Mouse (Mus musculus) cerebellum, postnatal 10 days (tissue): Measurements from ENCODE around the gene Rps25.

Experiments
- DNase-seq, 2 experiments: peaks; one replicate each; pipeline ENCODE4 v3.0.0; 2021; ENCODE audit warnings: mixed read lengths in 2 of 2

Gene Rps25

DNA sequence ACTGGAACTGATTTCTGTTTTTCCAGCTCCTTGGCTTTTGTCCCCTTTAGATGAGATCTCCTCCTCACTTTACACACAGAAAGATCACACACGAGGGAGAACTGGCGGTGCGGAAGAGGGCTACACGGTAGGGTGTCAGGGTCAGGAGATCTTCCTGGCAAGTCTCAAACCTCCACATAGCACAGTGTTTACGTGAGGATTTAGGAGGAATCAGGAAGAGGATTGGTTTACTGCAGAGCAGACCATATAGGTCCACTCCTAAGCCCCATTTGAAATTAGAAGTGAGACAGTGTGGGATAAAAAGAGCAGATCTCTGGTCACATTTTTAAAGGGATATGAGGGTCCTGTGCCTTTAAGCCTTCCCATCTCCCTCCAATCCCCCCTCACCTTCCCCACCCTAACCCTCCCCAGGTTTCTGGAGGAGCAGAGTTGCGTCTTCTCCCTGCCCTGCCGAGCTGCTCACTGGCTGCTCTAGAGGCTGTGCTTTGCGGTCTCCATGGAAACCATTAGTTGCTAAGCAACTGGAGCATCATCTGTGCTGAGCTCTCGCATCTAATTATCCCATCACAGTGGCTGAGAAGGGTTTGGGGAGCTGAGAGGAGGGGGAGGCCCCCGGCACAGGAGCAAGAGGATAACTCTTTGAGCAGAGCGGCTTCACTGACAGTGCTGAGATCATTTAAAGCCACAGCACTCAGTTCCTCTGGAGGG, 50.2 kb downstream of the Rps25 start:
- DNase-seq = peak; percentile 93
